Mouse (Mus musculus): ENCODE results near the gene 1520401A03Rik. TPM values are rescaled to one million over a fixed set of nuclear protein-coding genes. Genes with fewer than 3 reads are reported as not detected.

1520401A03Rik gene
- polyA plus RNA-seq, 1 experiment from 2014 or later = 0.16 TPM

GRCm38 (mm10) chr17:23749400-23750191, 27.0 kb upstream of the 1520401A03Rik start:
- H3K4me2 ChIP-seq (replicated peaks; ENCODE audit: low read depth) = peak overlapping the region; percentile 43
- ATAC-seq (ENCODE audit: low FRiP score, low TSS enrichment) (no peak), DNase-seq (ENCODE audit: low spot score) (no peak)
- H3K27me3 ChIP-seq (ENCODE audit: control insufficient read depth, insufficient read depth, low read length) = peaks cover 4% of the 10 kb centered on the region; the same call in 1 of the 2 replicates
- 78% methylated on average over 11 of the region's 11 CpGs for WGBS
- peak overlapping the region; percentile 45; the same call in 1 of the 2 replicates for H3K9ac ChIP-seq (ENCODE audit: low read length)
- H3K36me3 ChIP-seq (ENCODE audit: control insufficient read depth, insufficient read depth, low read length) = peaks cover 10% of the 10 kb centered on the region; the same call in 1 of the 2 replicates
- no peaks in the 10 kb centered on the region for H3K9me3 ChIP-seq (ENCODE audit: control insufficient read depth, low read length)
- H3K4me1 ChIP-seq (replicated peaks; ENCODE audit: control insufficient read depth, insufficient read depth) = peaks cover 12% of the 10 kb centered on the region; the same call in 1 of the 2 replicates
- H3K27ac ChIP-seq (replicated peaks) = 0 out of 2 replicates have a peak overlapping the region, but pooled peaks have one; percentile 20
- TF ChIP-seq EP300 (optimal IDR thresholded peaks at IDR 0.05) (no peak), CTCF (IDR thresholded peaks at IDR 0.05; ENCODE audit: low read depth) (no peak)
- H3K4me3 ChIP-seq (ENCODE audit: low read depth, low read length) = peak overlapping the region; percentile 14; the same call in 1 of the 2 replicates

GRCm38 (mm10) chr17:23748631-23749391, 26.2 kb upstream of the 1520401A03Rik start:
- peaks cover 12% of the 10 kb centered on the region; the same call in 1 of the 2 replicates for H3K4me1 ChIP-seq (replicated peaks; ENCODE audit: control insufficient read depth, insufficient read depth)
- TF ChIP-seq EP300 (optimal IDR thresholded peaks at IDR 0.05) = no peak
- TF ChIP-seq CTCF (IDR thresholded peaks at IDR 0.05; ENCODE audit: low read depth) = peak; percentile 87
- ATAC-seq (ENCODE audit: low FRiP score, low TSS enrichment) = no peak
- peak; percentile 67 for DNase-seq (ENCODE audit: low spot score)
- 0 out of 2 replicates have a peak overlapping the region, but pooled peaks have one; percentile 20 for H3K27ac ChIP-seq (replicated peaks)
- H3K27me3 ChIP-seq (ENCODE audit: control insufficient read depth, insufficient read depth, low read length) = peaks cover 4% of the 10 kb centered on the region; the same call in 1 of the 2 replicates
- peak overlapping the region; percentile 14; the same call in 1 of the 2 replicates for H3K4me3 ChIP-seq (ENCODE audit: low read depth, low read length)
- H3K9me3 ChIP-seq (ENCODE audit: control insufficient read depth, low read length) = no peaks in the 10 kb centered on the region
- peak overlapping the region; percentile 45; the same call in 1 of the 2 replicates for H3K9ac ChIP-seq (ENCODE audit: low read length)
- H3K36me3 ChIP-seq (ENCODE audit: control insufficient read depth, insufficient read depth, low read length) = peaks cover 10% of the 10 kb centered on the region; the same call in 1 of the 2 replicates
- 31% methylated on average over 10 of the region's 10 CpGs for WGBS
- H3K4me2 ChIP-seq (replicated peaks; ENCODE audit: low read depth) = peak overlapping the region; percentile 43

DNA sequence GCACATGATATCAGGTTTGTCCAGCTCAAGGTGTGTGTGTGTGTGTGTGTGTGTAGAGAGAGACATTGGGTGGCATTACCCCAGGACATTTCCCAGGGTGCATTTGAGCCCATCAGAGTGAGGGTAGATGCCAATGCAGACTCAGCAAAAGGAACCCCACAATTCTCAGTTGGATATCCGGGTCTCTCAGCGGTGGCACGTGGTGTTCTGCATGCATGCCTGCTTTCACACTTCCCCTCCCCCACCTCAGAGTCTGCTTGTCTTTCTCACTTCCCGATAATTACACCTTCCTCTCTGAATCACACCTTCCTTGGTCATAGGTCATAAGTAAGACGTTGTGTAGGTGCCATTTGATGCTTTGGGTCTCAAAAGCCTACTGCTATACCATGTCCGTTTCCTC, 25.4 kb upstream of the 1520401A03Rik start:
- TF ChIP-seq EP300 (optimal IDR thresholded peaks at IDR 0.05) = no peak
- TF ChIP-seq CTCF (IDR thresholded peaks at IDR 0.05; ENCODE audit: low read depth) = no peak

GRCm38 (mm10) chr17:23747471-23747870, 24.9 kb upstream of the 1520401A03Rik start:
- H3K9me3 ChIP-seq (ENCODE audit: control insufficient read depth, low read length) = no peaks in the 10 kb centered on the region
- H3K27ac ChIP-seq (replicated peaks) = no peak overlapping the region
- no peak for ATAC-seq (ENCODE audit: low FRiP score, low TSS enrichment)
- no peak for DNase-seq (ENCODE audit: low spot score)
- H3K4me2 ChIP-seq (replicated peaks; ENCODE audit: low read depth) = no peak overlapping the region
- H3K4me1 ChIP-seq (replicated peaks; ENCODE audit: control insufficient read depth, insufficient read depth) = peaks cover 12% of the 10 kb centered on the region; the same call in 1 of the 2 replicates
- no peak overlapping the region for H3K9ac ChIP-seq (ENCODE audit: low read length)
- no peak overlapping the region for H3K4me3 ChIP-seq (ENCODE audit: low read depth, low read length)
- H3K36me3 ChIP-seq (ENCODE audit: control insufficient read depth, insufficient read depth, low read length) = no peaks in the 10 kb centered on the region
- H3K27me3 ChIP-seq (ENCODE audit: control insufficient read depth, insufficient read depth, low read length) = peaks cover 6% of the 10 kb centered on the region; the same call in 1 of the 2 replicates
- WGBS = 83% methylated on average over 3 of the region's 3 CpGs
- no peak for TF ChIP-seq EP300 (optimal IDR thresholded peaks at IDR 0.05)
- TF ChIP-seq CTCF (IDR thresholded peaks at IDR 0.05; ENCODE audit: low read depth) = no peak

More for the DNA sequence above, 25.4 kb upstream of the 1520401A03Rik start:
- H3K4me2 ChIP-seq (replicated peaks; ENCODE audit: low read depth) = no peak overlapping the region
- H3K27me3 ChIP-seq (ENCODE audit: control insufficient read depth, insufficient read depth, low read length) = peaks cover 6% of the 10 kb centered on the region; the same call in 1 of the 2 replicates
- no peak overlapping the region for H3K4me3 ChIP-seq (ENCODE audit: low read depth, low read length)
- no peak overlapping the region for H3K27ac ChIP-seq (replicated peaks)
- H3K9me3 ChIP-seq (ENCODE audit: control insufficient read depth, low read length) = no peaks in the 10 kb centered on the region
- no peak overlapping the region for H3K9ac ChIP-seq (ENCODE audit: low read length)
- ATAC-seq (ENCODE audit: low FRiP score, low TSS enrichment) (no peak), DNase-seq (ENCODE audit: low spot score) (no peak)
- peaks cover 4% of the 10 kb centered on the region; the same call in 1 of the 2 replicates for H3K36me3 ChIP-seq (ENCODE audit: control insufficient read depth, insufficient read depth, low read length)
- whole genome bisulfite sequencing = 37% methylated on average over 6 of the region's 6 CpGs
- H3K4me1 ChIP-seq (replicated peaks; ENCODE audit: control insufficient read depth, insufficient read depth) = peaks cover 12% of the 10 kb centered on the region; the same call in 1 of the 2 replicates

- H3K9ac ChIP-seq (ENCODE audit: low read length) = no peak overlapping the region
- no peak for TF ChIP-seq CTCF (IDR thresholded peaks at IDR 0.05; ENCODE audit: low read depth)
- no peak for TF ChIP-seq EP300 (optimal IDR thresholded peaks at IDR 0.05)
- no peaks in the 10 kb centered on the region for H3K9me3 ChIP-seq (ENCODE audit: control insufficient read depth, low read length)
- H3K27ac ChIP-seq (replicated peaks) = no peak overlapping the region
- no peaks in the 10 kb centered on the region for H3K36me3 ChIP-seq (ENCODE audit: control insufficient read depth, insufficient read depth, low read length)
- DNase-seq (ENCODE audit: low spot score) (no peak), ATAC-seq (ENCODE audit: low FRiP score, low TSS enrichment) (no peak)
- H3K4me2 ChIP-seq (replicated peaks; ENCODE audit: low read depth) = no peak overlapping the region
- H3K4me1 ChIP-seq (replicated peaks; ENCODE audit: control insufficient read depth, insufficient read depth) = peaks cover 15% of the 10 kb centered on the region; the same call in 1 of the 2 replicates
- peaks cover 6% of the 10 kb centered on the region; the same call in 1 of the 2 replicates for H3K27me3 ChIP-seq (ENCODE audit: control insufficient read depth, insufficient read depth, low read length)
- H3K4me3 ChIP-seq (ENCODE audit: low read depth, low read length) = no peak overlapping the region
- WGBS = 76% methylated on average over 3 of the region's 3 CpGs
Observed at GRCm38 (mm10) chr17:23746767-23747166, 24.2 kb upstream of the 1520401A03Rik start.
